Mouse (Mus musculus): ENCODE results near the gene Fam83f. TPM values are rescaled to one million over a fixed set of nuclear protein-coding genes. Genes with fewer than 3 reads are reported as not detected.
A peak's percentile ranks its signal among the peaks of the same experiment; 100 is the strongest.

Fam83f gene
- polyA plus RNA-seq, 1 experiment = 0.68 TPM

DNA sequence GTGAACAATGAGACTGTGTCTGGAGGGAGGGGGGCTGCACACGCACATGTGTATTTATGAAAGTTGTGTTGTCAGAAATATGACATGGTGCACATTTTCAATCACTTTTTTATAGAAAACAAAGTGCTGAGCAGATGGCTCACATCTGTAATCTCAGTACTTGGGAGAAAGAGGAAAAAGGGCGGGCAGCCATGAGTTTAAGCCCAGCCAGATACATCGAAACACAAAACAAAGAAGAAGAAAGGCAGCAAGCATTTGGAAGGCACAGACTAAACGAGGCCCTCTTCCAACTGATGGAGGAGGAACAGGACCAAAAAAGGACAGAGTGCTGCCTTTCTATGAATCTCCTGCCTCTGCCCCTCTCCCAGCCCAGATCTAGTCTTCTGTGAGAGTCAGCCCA lies 10.7 kb upstream of the Fam83f start:
- no peak for DNase-seq (ENCODE audit: extremely low spot score in 1 of 2, low spot score in 1 of 2)

DNA sequence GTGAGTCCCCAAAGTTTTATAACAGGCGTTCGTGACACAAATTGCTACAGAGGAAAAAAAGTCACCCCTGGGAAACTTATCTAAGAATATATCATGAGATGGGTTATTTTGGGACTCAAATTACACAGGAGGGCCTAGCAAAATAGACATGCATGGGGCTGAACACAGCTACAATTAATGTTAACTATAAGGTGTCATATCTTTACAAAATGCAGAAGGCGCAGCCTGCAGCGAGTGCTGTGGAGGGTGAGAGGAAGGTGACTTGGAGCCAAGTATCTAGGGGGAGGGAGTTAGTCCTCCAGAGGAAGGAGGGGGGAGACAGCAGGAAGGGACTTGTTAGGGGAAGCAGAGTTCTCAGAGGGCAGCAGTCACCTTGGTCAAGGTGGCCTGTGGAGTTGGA lies 7.2 kb upstream of the Fam83f start:
- no peak for DNase-seq (ENCODE audit: extremely low spot score in 1 of 2, low spot score in 1 of 2)

DNA sequence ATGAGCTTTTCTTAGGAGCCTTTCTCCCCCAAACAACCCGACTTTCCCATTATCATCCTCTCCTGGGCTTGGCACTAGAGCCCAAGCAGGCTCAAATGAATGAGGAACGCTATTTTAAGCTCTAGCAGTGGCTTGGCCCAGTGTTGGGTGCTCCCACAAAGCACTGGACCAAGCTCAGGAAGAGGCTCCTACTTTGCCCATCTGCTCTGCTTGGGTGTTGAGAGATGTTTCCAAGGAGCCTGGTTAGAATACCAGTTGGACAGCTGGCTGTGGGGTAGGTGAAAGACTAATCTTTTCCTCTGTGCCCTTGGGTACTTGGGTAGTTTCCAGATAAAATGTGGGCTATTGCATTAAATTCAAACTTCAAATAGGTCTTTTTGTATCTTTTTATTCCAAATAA lies 1.2 kb downstream of the Fam83f start:
- DNase-seq (ENCODE audit: extremely low spot score in 1 of 2, low spot score in 1 of 2) = peak; percentile 32 to 61

DNA sequence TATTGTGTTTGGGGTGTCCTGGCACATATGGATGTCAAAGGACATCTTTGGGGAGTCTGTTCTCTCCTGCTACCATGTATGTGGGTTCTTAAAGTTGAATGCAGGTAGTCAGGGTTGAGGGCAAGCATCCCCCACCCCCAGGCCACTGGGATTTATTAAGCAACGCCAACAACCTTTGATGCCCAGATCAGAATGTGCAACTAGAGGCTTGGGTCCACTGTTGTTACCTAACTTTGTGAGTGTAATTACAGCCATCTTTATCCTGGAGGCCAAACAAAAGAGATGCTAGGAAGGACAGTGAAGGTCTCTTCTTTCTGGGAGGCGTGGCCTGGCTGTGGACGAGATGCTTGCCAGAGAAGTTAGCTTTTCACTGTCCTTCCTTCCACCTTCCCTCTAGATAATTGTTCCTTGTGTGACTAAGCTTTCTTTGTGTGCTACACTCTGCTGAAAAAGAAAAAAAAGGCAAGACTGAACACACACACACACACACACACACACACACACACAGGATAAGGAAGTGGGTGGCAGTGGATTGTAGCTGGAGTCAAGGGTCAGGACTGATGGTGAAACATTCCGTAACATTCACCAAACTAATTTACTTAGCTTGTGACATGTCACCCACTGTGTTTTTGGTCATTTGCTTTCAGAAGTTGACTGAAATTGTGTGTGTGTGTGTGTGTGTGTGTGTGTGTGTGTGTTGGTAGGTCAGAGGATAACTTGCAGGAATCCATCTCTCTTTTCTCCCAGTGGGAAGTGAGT lies 1.9 kb downstream of the Fam83f start:
- DNase-seq (ENCODE audit: extremely low spot score in 1 of 2, low spot score in 1 of 2) = no peak

DNA sequence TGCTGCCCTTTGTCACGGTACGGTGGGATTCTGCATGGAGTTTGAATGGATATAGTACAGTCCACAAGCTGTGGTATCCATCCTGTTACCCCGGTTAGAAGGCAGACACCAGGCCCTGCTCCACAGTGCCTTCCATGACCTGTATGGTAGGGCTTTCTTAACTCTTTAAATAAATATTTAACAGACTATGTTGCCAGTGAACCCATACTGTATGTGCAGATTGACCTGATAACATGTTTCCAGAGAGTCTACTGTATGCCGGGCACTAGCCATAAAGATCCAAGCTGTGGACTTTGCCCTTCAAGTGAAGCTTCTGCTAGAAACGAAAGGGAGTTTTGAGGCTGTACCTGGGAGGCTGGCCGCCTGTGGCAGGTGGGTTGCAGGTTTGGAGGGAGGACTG lies 3.1 kb downstream of the Fam83f start:
- no peak for DNase-seq (ENCODE audit: extremely low spot score in 1 of 2, low spot score in 1 of 2)

DNA sequence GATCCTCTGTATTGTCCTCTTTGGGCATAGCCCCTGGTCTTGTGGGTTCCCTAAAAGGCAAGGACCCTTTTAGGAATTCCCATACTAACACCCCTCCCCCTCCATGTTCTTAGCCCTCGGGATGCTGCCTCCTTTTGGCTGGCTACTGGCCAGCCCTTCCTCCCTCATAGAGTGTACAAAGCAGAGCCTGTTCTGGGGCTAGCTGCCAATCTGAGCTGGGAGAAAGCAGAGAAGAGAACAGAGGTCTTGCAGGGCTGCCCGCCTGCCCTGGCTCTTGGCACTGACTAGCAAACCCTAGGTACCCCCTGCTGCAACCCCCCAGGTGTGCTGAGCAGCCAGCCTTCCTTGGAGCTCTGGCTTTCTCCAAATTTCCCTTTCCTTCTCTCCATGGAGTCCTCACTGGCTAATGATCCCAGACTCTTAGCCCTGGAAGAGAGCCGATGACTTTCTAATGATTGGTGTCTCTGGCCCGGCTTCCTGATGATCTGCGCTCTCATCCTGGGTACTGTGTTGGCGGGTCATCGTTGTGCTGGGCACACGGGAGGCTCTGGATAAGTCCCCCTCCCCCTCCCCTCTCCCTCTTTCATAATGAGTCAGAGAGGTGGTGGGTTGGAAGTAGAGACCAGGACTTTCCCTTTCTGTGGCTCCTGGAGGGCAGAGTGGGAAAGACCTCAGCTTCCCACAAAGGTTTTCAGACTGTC lies 8.0 kb downstream of the Fam83f start:
- DNase-seq (ENCODE audit: extremely low spot score in 1 of 2, low spot score in 1 of 2) = no peak

DNA sequence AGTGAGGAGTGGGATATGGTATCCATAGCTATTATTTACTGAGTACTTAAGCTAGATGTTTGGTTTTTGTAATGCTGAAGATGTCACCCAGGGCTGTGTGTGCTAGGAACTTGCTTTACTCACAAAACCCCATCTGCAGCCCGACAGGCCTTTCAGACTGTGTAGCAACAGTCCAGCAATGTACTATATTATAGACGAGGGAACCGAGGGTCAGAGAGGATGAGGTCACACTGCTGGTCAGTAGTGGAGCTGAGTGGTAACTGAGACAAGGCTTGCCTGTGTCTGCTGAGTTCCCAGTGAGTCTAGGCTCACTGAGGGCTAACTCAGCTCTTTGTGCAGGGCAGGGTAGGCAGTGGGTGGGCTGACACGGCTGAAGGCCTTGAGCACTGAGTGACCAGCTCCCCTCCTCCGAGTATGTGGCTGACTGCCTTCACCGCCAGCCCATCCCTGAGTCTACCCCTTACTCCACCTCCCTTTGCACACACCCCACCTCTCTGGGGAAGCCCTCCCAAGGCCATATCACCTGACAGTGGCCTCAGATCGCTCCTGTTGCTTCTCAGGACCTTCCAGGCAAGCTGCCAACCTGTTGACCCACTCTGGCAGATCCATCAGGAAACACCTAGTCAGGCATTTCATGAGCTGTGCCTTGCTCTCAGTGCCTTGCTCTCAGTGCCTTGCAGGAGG lies 8.8 kb downstream of the Fam83f start:
- DNase-seq (ENCODE audit: extremely low spot score in 1 of 2, low spot score in 1 of 2) = no peak

DNA sequence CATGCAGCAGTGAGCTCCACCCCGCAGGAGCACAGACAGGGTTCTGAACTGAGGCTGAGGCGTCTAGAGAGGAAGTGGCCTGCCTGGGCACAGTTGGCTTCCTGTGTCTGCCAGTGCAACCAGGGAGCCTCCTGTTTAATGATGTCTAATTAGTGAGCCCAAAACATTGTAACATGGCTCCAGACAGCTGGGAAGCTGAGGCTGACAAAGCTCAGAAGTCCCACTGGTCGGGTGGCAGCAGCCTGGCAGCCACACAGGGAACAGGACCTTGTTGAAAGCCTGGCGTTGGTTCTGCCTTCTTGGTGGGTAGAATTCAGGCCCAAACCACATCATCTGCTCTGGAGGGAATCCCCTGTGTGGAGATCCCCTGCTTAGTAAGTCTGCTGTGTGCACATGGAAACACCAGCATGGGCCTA lies 9.8 kb downstream of the Fam83f start:
- DNase-seq (ENCODE audit: extremely low spot score in 1 of 2, low spot score in 1 of 2) = no peak

DNA sequence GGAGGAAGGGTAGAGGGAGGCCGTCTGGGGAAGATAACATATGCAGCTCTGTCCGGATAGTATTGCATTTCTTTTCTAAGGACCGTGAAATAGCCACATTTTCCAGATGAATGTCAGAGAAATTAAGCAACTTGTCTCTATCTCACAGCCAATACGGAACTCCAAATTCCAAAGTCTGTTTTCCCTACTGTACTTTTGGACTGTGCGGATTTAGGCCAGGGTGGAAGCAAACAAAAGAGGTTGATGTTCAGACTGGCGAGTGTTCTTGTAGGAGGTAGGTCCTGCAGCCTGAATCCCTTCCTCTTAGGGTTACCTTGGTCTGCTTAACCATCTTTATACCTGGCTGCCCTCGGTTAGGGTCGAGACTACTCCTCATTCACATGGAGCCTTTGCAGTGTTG lies 10.7 kb downstream of the Fam83f start:
- DNase-seq (ENCODE audit: extremely low spot score in 1 of 2, low spot score in 1 of 2) = no peak

DNA sequence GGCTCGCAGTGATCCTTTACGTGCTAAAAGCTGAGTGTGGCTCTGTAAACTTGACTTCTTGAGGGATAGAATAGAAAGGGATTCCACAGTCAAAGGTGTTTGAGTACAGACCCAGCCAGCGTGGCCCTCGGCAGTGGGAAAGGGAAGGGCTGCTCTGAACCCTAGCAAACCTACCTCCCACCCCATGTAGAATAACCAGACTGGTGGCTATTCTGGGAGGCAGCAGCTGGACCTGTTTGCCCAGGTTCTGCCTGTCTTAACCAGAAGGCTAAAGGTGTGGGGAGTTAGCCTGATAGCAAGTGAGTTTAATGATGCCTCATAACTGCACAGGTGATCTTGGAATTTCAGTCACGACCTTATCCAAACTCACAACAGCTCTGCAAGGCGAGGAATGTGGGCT lies 11.5 kb downstream of the Fam83f start:
- no peak for DNase-seq (ENCODE audit: extremely low spot score in 1 of 2, low spot score in 1 of 2)

DNA sequence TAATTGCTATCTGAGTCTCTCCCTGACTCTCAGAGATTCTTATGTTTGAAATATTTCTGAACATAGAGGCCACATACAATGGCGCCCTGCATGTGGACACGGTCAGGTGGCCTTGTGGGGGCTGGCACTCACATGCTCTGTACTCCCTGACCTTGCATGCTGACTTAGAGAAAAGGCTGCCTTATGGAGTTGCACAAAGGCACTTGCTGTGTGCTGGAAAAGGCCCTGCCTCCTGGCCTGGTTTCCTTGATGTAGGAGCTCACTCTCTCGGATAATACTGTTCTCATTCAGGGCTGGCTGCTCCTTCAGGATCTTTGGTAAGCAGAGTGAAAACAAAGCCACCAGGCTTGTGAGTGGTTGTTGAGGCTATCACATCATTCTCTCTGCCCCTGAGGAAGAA lies 12.3 kb downstream of the Fam83f start:
- no peak for DNase-seq (ENCODE audit: extremely low spot score in 1 of 2, low spot score in 1 of 2)

DNA sequence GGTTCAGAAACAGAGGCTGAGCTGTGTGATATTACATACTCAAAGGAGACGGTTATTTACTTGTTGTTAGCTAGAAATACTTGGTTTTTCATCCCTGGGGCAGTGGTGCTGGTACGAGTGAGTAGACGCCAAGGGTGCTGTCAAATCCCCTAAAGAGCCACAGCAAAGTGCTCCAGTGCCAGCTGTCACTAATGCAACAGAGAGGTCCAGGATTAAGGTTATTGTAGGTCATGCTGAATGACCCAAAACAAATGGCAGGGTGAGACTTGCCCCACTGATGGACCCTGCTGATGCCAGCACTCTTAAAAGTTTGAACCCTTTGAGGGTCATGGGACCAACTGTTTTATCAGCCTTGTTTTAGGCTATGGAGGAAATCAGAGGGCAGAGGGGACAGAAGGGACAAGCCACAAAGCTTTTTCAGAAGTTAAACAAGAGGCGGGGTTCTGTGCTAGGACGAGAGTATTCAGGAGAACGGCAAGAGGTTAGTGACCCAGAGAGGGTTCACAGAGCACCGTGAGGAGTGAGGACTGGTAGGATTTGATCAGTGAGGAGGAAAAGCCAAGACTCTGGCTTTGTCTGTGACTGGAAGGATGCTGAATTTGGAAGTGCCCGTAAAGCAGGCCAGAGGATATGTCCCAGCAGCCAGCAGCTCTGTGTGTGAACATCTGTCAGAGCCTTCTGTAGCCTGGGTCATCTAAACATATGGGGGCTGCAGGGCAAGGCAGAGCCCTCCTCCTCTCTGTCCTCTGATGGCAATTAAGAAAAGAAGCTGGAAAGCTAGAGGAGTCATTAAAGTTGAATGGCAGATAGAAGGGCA lies 13.3 kb downstream of the Fam83f start:
- DNase-seq (ENCODE audit: extremely low spot score in 1 of 2, low spot score in 1 of 2) = no peak

DNA sequence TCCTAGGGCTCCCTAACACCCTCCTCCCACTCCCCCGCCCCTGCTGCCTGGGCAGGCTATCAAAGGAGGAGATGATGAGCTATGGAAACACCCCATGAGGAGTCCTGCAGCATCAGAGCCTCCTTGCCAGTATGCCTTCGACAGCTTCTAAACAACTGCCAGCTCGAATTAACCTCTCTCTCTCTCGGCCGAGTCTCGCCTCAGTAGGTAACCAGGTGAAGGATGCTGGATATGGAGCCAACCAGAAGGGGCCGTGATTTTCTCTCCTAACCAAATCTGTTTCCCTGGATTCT lies 13.9 kb downstream of the Fam83f start:
- DNase-seq (ENCODE audit: extremely low spot score in 1 of 2, low spot score in 1 of 2) = no peak

DNA sequence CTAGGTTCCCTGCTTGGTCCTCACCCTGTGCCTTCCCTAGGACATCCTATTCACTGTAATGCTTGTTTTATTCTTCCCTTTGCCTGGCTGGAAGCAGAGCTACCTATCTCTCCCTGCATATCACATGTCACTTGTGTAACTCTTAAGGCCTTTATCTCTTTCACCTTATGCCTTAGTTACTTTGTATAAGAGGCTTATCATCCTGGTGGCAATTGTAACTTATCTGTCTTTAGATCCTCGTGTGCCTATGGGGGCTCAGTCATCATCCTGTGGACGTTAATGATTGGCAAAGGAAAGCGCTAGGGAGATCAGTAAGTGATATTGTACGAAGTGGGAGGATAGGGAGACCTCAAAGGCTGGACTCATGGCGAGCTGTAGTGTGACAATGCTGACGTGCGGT lies 16.9 kb downstream of the Fam83f start:
- no peak for DNase-seq (ENCODE audit: extremely low spot score in 1 of 2, low spot score in 1 of 2)

DNA sequence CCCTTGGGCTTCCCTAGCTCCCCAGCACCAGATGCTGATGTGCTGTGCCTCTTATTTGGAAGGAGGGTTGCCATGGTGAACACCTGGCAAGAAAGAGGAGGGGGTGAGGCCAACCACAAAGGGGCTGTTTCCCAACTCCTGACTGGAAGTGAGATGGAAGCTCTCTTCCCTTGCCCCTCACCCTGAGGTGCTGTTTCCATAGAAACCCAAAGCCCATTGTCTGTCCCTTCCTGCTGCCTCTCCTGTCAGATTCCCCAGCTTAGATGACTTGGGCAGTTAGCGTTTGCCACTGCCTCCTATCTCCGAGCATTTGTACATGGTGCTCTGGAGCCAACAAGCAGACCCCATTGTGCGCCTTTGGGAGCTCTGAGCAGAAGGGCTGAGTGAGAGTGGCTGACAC lies 21.8 kb downstream of the Fam83f start:
- DNase-seq (ENCODE audit: extremely low spot score in 1 of 2, low spot score in 1 of 2) = no peak

DNA sequence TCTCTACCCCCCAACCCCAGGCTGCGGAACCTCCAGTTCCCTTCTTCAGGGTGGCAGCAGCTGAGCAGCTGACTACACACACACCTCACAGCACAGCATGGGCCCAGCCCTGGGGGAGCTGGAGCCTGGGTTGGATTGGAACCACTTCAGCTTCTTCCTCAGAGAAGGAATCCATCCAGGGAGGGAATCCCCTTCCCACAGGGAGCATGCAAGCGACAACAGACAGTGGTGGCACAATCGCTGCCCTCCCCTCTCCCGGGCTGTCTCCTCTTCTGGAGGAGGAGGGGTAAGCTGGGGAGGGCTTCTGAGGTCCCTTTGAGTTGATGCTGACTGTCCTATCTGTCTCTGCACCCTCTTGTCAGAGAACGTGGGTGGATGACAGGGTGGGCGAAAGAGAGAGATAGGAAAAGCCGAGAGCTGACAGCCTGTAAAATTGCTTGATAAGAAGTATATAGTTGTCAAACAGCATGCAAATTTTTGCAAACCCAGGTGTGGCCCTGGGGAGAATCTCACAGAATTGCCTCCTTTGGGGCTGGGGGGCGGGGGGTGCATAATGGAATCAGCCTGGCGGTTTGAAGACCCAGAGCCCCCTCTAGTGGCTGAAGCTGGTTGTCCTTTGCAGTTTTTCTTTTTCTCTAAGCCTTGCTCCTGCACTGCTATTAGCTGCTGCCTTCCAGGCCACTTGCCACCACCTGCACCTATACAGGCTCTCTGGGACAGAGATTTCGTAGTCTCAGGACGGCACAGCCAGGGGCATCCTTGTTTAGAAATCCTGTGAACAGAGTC lies 22.7 kb downstream of the Fam83f start:
- peak; percentile 23 to 91 for DNase-seq (ENCODE audit: extremely low spot score in 1 of 2, low spot score in 1 of 2)

DNA sequence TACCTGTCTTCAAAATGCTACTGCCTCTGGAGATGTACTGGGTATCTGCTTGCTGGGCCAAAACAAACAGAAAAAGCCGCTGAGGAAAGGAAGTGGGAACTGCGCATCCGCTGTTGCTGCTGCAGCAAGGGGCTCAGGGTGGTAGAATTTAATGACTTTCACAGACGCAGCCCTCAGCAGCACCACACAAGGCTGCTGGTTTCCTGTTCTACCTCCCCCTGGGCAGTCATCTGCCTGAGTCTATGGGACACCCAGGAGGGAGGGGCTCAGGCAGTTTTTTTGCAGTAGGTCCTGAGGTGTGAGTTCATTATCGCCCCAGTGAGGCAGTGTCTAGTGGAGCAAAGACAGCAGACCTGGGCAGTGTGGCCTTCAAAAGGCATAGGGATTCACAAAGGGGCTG lies 25.9 kb downstream of the Fam83f start:
- no peak for DNase-seq (ENCODE audit: extremely low spot score in 1 of 2, low spot score in 1 of 2)

DNA sequence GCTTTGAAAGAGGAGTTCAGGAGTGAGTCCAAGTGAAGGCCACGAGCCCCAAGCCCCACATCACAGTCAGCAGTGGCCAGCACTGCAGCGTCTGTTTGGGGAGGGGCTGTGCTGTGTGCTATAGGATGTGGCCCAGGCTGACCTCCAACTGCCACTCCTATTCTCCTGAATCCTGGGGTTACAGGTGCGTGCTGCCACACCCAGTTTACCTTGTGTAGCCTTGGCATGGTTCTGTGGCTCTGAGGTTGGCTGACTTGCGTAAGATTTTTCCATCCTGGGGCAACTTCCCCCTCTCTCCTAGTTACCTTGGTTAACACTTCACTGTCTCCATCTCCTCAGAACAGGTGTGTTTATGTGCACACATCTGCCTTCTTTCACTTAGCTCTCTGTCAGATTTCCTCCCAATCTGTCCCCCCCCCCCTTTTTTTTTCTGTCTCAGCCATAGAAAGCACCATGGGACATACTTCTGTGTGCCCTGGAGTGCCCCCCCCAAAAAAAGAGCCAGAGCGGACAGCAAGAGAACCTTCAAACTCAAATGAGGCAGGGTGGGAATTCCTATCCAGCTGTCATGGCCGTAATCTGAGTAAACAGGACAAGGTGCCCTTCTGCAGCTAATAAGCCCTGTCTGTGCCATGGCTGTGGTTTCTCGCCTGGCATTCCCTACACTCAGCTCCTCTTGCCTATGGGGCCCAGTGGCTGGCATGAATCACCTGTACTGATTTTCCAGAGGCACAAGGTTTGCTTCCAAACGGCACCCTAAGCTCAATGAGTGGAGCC lies 30.0 kb downstream of the Fam83f start:
- no peak for DNase-seq (ENCODE audit: extremely low spot score in 1 of 2, low spot score in 1 of 2)

DNA sequence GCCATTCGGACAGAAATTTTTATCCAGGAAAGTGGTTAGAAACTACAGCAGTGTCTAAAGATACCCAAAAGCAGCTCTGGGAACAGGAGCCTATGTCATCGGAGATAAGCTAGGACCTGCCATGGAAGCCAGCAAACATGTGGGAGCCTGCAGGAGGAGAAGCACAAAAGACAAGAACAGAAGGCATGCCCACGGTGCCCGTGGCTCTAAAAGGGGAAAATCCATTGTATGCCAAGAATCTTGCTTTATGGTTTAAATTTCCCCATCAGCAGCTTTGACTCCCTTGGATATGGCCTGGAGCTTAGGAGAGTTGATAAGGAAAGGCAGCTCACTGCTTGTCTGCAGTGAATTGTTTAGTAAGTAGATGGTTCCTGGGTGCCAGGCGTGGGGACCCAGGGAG lies 31.3 kb downstream of the Fam83f start:
- peak in 1 of 2 experiments; percentile 49 for DNase-seq (ENCODE audit: extremely low spot score in 1 of 2, low spot score in 1 of 2)

DNA sequence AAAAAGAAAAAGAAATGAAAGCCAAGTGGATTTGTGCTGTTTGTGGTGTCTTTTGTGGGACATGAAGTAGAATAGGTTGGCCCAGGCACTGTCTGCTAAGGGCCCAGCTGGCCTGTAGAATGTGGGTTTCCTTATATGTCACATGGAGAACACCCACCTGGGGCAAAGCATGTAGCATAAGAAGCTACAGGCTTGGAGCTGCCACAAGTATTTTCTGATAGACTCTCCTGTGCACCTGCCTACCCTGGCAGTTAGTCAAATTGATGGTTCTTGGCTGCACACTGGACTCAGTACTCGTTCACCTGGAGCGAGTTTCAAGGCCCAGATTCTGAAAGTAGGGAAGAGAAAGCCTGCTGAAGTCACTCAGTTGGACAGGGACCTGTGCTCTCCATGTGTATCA lies 31.8 kb downstream of the Fam83f start:
- no peak for DNase-seq (ENCODE audit: extremely low spot score in 1 of 2, low spot score in 1 of 2)
